Mouse (Mus musculus) limb, embryonic 14.5 days (tissue): Measurements from ENCODE around the gene Ddb1. TPM values are rescaled to one million over a fixed set of nuclear protein-coding genes. Genes with fewer than 3 reads are reported as not detected.
A peak's percentile ranks its signal among the peaks of the same experiment; 100 is the strongest.

Experiments used
- ATAC-seq: fragments of 200-750 bp; cut with Nextera tagmentation; 2 replicates; pipeline ENCODE4 v1.8.0; 2017; ENCODE audit warnings: low read depth, moderate number of reproducible peaks, moderate TSS enrichment; ENCODE audit not compliant: low FRiP score
- DNase-seq: peaks from one replicate; pipeline ENCODE4 v3.0.0-alpha.2; 2015; ENCODE audit warnings: low spot score
- H3K27ac ChIP-seq: fragments of 300-500 bp; sonication (generic); replicated peaks from 2 replicates; pipeline ENCODE4 v1.5.1; 2014; ENCODE audit warnings: low read depth, mild to moderate bottlenecking, low read length, moderate library complexity, mixed read lengths
- H3K27me3 ChIP-seq: fragments of 300-500 bp; sonication (generic); 2 replicates; pipeline ENCODE4 v1.6.1; 2014; ENCODE audit warnings: low read length, mixed read lengths; ENCODE audit not compliant: control insufficient read depth, insufficient read depth
- H3K36me3 ChIP-seq: fragments of 300-500 bp; sonication (generic); 2 replicates; pipeline ENCODE4 v1.6.1; 2014; ENCODE audit warnings: mild to moderate bottlenecking, low read length, moderate library complexity, mixed read lengths; ENCODE audit not compliant: control insufficient read depth, insufficient read depth
- H3K4me1 ChIP-seq: fragments of 300-500 bp; sonication (generic); 2 replicates; pipeline ENCODE4 v1.6.1; 2014; ENCODE audit warnings: antibody characterized with exemption, low read length, mixed read lengths; ENCODE audit not compliant: control insufficient read depth, insufficient read depth
- H3K4me2 ChIP-seq: fragments of 300-500 bp; sonication (generic); replicated peaks from 2 replicates; pipeline ENCODE4 v1.6.1; 2014; ENCODE audit warnings: low read depth, mild to moderate bottlenecking, low read length, moderate library complexity; ENCODE audit not compliant: severe bottlenecking
- H3K4me3 ChIP-seq: fragments of 300-500 bp; sonication (generic); replicated peaks from 2 replicates; pipeline ENCODE4 v1.5.1; 2014; ENCODE audit warnings: low read length
- H3K9ac ChIP-seq: fragments of 300-500 bp; sonication (generic); 2 replicates; pipeline ENCODE4 v1.6.1; 2014; ENCODE audit warnings: mild to moderate bottlenecking, low read depth, low read length, moderate library complexity; ENCODE audit not compliant: severe bottlenecking
- H3K9me3 ChIP-seq: fragments of 300-500 bp; sonication (generic); 2 replicates; pipeline ENCODE4 v1.6.1; 2016; ENCODE audit warnings: low read length; ENCODE audit not compliant: control insufficient read depth
- POLR2A ChIP-seq: fragments of 200-500 bp; IDR thresholded peaks from 2 replicates; pipeline ENCODE4 v1.8.0; 2012; ENCODE audit warnings: inconsistent platforms, mild to moderate bottlenecking, moderate library complexity, borderline replicate concordance; ENCODE audit not compliant: insufficient read depth, insufficient read length; ENCODE audit errors: extremely low read depth
- WGBS: fragments of 180-500 bp; shearing (Covaris S2); extraction: QIAGEN DNeasy Blood & Tissue Kit; methylation state at CpG from one replicate; pipeline ENCODE4 v1.1.7; 2014; 5-methylcytosine and 5-hydroxymethylcytosine counted together
- polyA plus RNA-seq, 2 experiments: library from polyadenylated mRNA; depleted of rRNA in 1 of 2; stranded (reverse) in 1 of 2; unstranded in 1 of 2; fragments of >200 nt; fragmentation: Nextera tagmentation in 1 of 2; extraction: Ambion mirVana in 1 of 2; gene quantifications; 2 replicates each; pipeline versions ENCODE4 v1.2.1 to v1.2.3; 2012 to 2014

Ddb1 gene
- polyA plus RNA-seq, 2 experiments, result 346 to 358 TPM

- no peaks in the 10 kb centered on the region for H3K27me3 ChIP-seq
- no peak for TF ChIP-seq POLR2A
- no peak for ATAC-seq
- H3K4me2 ChIP-seq, result no peak overlapping the region
- WGBS, result 87% methylated on average over 18 of the region's 18 CpGs
- H3K27ac ChIP-seq, result no peak overlapping the region
- no peak overlapping the region; the same call in 1 of the 2 replicates for H3K4me3 ChIP-seq
- no peak for DNase-seq
- no peaks in the 10 kb centered on the region for H3K9me3 ChIP-seq
- H3K4me1 ChIP-seq, result peaks cover 21% of the 10 kb centered on the region
- H3K36me3 ChIP-seq, result peaks cover 25% of the 10 kb centered on the region
- H3K9ac ChIP-seq, result no peak overlapping the region
Observed at GRCm38 (mm10) chr19:10603660-10604523, 1.2 kb upstream of the Ddb1 start.

- Histone ChIP-seq H3K36me3 (peaks cover 30% of the 10 kb centered on the region), H3K27ac (peak overlapping the region; percentile 86), H3K4me3 (peak overlapping the region; percentile 85), H3K9me3 (no peaks in the 10 kb centered on the region), H3K4me1 (peaks cover 21% of the 10 kb centered on the region), H3K27me3 (no peaks in the 10 kb centered on the region), H3K9ac (peak overlapping the region; percentile 92), H3K4me2 (peak overlapping the region; percentile 68)
- no peak for ATAC-seq
- no peak for DNase-seq
- TF ChIP-seq POLR2A, result no peak
- whole genome bisulfite sequencing, result 33% methylated on average over 3 of the region's 3 CpGs
Observed at GRCm38 (mm10) chr19:10604534-10604933, 593 bp upstream of the Ddb1 start.

- no peaks in the 10 kb centered on the region for H3K27me3 ChIP-seq
- 7% methylated on average over 20 of the region's 20 CpGs for WGBS
- peak overlapping the region; percentile 68 for H3K4me2 ChIP-seq
- peak overlapping the region; percentile 86 for H3K27ac ChIP-seq
- peaks cover 21% of the 10 kb centered on the region for H3K4me1 ChIP-seq
- TF ChIP-seq POLR2A, result no peak
- peaks cover 43% of the 10 kb centered on the region for H3K36me3 ChIP-seq
- H3K9ac ChIP-seq, result peak overlapping the region; percentile 92
- no peaks in the 10 kb centered on the region for H3K9me3 ChIP-seq
- H3K4me3 ChIP-seq, result peak overlapping the region; percentile 85
- ATAC-seq (no peak), DNase-seq (peak; percentile 16)
Observed at GRCm38 (mm10) chr19:10605901-10606622, 935 bp downstream of the Ddb1 start.

- Histone ChIP-seq H3K9ac (no peak overlapping the region), H3K36me3 (peaks cover 69% of the 10 kb centered on the region), H3K27me3 (no peaks in the 10 kb centered on the region), H3K4me3 (no peak overlapping the region), H3K4me1 (peaks cover 14% of the 10 kb centered on the region), H3K27ac (no peak overlapping the region), H3K4me2 (no peak overlapping the region), H3K9me3 (no peaks in the 10 kb centered on the region)
- DNase-seq (peak; percentile 16), ATAC-seq (no peak)
- no peak for TF ChIP-seq POLR2A
- 65% methylated on average over 5 of the region's 5 CpGs for WGBS
Observed at GRCm38 (mm10) chr19:10608573-10609240, 3.6 kb downstream of the Ddb1 start.
